Mouse (Mus musculus) G1E (cell line): ENCODE measurements around the gene Depp1. TPM values are rescaled to one million over a fixed set of nuclear protein-coding genes. Genes with fewer than 3 reads are reported as not detected.

ENCODE experiments used
- ATAC-seq: 2 replicates; pipeline ENCODE4 v1.8.0; 2016; ENCODE audit warnings: mild to moderate bottlenecking; ENCODE audit not compliant: insufficient number of reproducible peaks, poor library complexity, low FRiP score, severe bottlenecking; ENCODE audit errors: extremely low read depth
- DNase-seq: peaks from one replicate; pipeline ENCODE4 v3.0.0; 2012; ENCODE audit warnings: low spot score
- H3K27me3 ChIP-seq: 2 replicates; pipeline ENCODE4 v1.6.1; 2012; ENCODE audit warnings: mild to moderate bottlenecking, low read length, inconsistent platforms; ENCODE audit not compliant: insufficient read depth
- H3K36me3 ChIP-seq: replicated peaks from 2 replicates; pipeline ENCODE3; 2012; ENCODE audit warnings: mild to moderate bottlenecking, inconsistent platforms
- H3K4me1 ChIP-seq: 2 replicates; pipeline ENCODE4 v1.6.1; 2012; ENCODE audit warnings: low read depth, low read length, inconsistent platforms, mixed read lengths; ENCODE audit not compliant: insufficient read depth
- H3K4me3 ChIP-seq: 2 replicates; pipeline ENCODE4 v1.5.1; 2012; ENCODE audit warnings: low read depth, mild to moderate bottlenecking, inconsistent platforms, low read length, moderate library complexity, mixed read lengths
- H3K9me3 ChIP-seq: replicated peaks from 2 replicates; pipeline ENCODE4 v1.6.1; 2012; ENCODE audit warnings: inconsistent platforms
- CTCF ChIP-seq: IDR thresholded peaks from 2 replicates; pipeline ENCODE4 v1.5.1; 2012; ENCODE audit warnings: low read depth, low read length, inconsistent platforms, mixed read lengths
- GATA1 ChIP-seq: IDR thresholded peaks from 2 replicates; pipeline ENCODE4 v1.6.1; 2012; ENCODE audit warnings: borderline replicate concordance, low read length, inconsistent platforms, mixed read lengths
- GATA2 ChIP-seq: IDR thresholded peaks from 2 replicates; pipeline ENCODE4 v1.6.1; 2012; ENCODE audit warnings: low read depth, low read length, inconsistent platforms, borderline replicate concordance
- POLR2AphosphoS5 ChIP-seq: IDR thresholded peaks from 2 replicates; pipeline ENCODE4 v1.6.1; 2012; ENCODE audit warnings: low read depth, low read length, inconsistent platforms; ENCODE audit not compliant: insufficient replicate concordance
- TAL1 ChIP-seq: conservative IDR thresholded peaks from 2 replicates; pipeline ENCODE4 v1.6.1; 2012; ENCODE audit warnings: low read depth, low read length, inconsistent platforms, mixed read lengths
- polyA plus RNA-seq: library from polyadenylated mRNA; stranded (reverse); fragments of >175 nt; gene quantifications from 2 replicates; pipeline ENCODE4 v1.2.3, GENCODE M21; 2012
- total RNA-seq, 2 experiments: library from RNA; stranded (forward) in 1 of 2; stranded (reverse) in 1 of 2; fragments of 200-1000 nt in 1 of 2; fragments of >200 nt in 1 of 2; fragmentation: Nextera tagmentation in 1 of 2; gene quantifications; 2 replicates each; pipeline ENCODE4 v1.2.3; 2014 to 2017

Depp1 gene
- total and polyA plus RNA-seq, 3 experiments, result not detected

- DNase-seq (no peak), ATAC-seq (no peak)
- no peak for TF ChIP-seq TAL1
- TF ChIP-seq POLR2AphosphoS5, result no peak
- TF ChIP-seq GATA1, result no peak
- TF ChIP-seq GATA2, result no peak
- TF ChIP-seq CTCF, result no peak
- no peaks in the 10 kb centered on the region for H3K27me3 ChIP-seq
- no peaks in the 10 kb centered on the region for H3K36me3 ChIP-seq
- H3K4me1 ChIP-seq, result no peaks in the 10 kb centered on the region
- no peak overlapping the region for H3K4me3 ChIP-seq
- H3K9me3 ChIP-seq, result peaks cover 61% of the 10 kb centered on the region
Measured at GRCm38 (mm10) chr6:116667382-116667781, 17.0 kb downstream of the Depp1 start.

GRCm38 (mm10) chr6:116668682-116669470, 18.5 kb downstream of the Depp1 start:
- DNase-seq (no peak), ATAC-seq (no peak)
- H3K36me3 ChIP-seq, result no peaks in the 10 kb centered on the region
- H3K4me3 ChIP-seq, result no peak overlapping the region
- H3K4me1 ChIP-seq, result no peaks in the 10 kb centered on the region
- TF ChIP-seq TAL1 (no peak), GATA1 (no peak), CTCF (no peak), GATA2 (no peak), POLR2AphosphoS5 (no peak)
- H3K9me3 ChIP-seq, result peaks cover 72% of the 10 kb centered on the region
- no peaks in the 10 kb centered on the region for H3K27me3 ChIP-seq

- no peaks in the 10 kb centered on the region for H3K36me3 ChIP-seq
- H3K27me3 ChIP-seq, result no peaks in the 10 kb centered on the region
- DNase-seq (no peak), ATAC-seq (no peak)
- TF ChIP-seq GATA1, result no peak
- no peak for TF ChIP-seq TAL1
- peaks cover 72% of the 10 kb centered on the region for H3K9me3 ChIP-seq
- no peak overlapping the region for H3K4me3 ChIP-seq
- H3K4me1 ChIP-seq, result no peaks in the 10 kb centered on the region
Measured at GRCm38 (mm10) chr6:116670144-116670543, 19.7 kb downstream of the Depp1 start.

GRCm38 (mm10) chr6:116671031-116671430, 20.6 kb downstream of the Depp1 start:
- Histone ChIP-seq H3K9me3 (peaks cover 71% of the 10 kb centered on the region), H3K36me3 (no peaks in the 10 kb centered on the region), H3K27me3 (no peaks in the 10 kb centered on the region), H3K4me1 (no peaks in the 10 kb centered on the region), H3K4me3 (no peak overlapping the region)
- DNase-seq (no peak), ATAC-seq (no peak)
- no peak for TF ChIP-seq POLR2AphosphoS5
- TF ChIP-seq TAL1, result no peak
- no peak for TF ChIP-seq GATA2
- TF ChIP-seq GATA1, result no peak
- TF ChIP-seq CTCF, result no peak

GRCm38 (mm10) chr6:116671768-116672167, 21.4 kb downstream of the Depp1 start:
- Histone ChIP-seq H3K4me3 (no peak overlapping the region), H3K4me1 (no peaks in the 10 kb centered on the region)

GRCm38 (mm10) chr6:116672349-116672748, 21.9 kb downstream of the Depp1 start:
- H3K36me3 ChIP-seq, result no peaks in the 10 kb centered on the region
- H3K4me3 ChIP-seq, result no peak overlapping the region
- ATAC-seq (no peak), DNase-seq (no peak)
- peaks cover 78% of the 10 kb centered on the region for H3K9me3 ChIP-seq
- no peaks in the 10 kb centered on the region for H3K4me1 ChIP-seq
- no peaks in the 10 kb centered on the region for H3K27me3 ChIP-seq
- TF ChIP-seq POLR2AphosphoS5 (no peak), CTCF (no peak), TAL1 (no peak), GATA1 (no peak), GATA2 (no peak)

More at GRCm38 (mm10) chr6:116671768-116672167, 21.4 kb downstream of the Depp1 start:
- ATAC-seq, result no peak
- Histone ChIP-seq H3K9me3 (peaks cover 75% of the 10 kb centered on the region), H3K36me3 (no peaks in the 10 kb centered on the region), H3K27me3 (no peaks in the 10 kb centered on the region)
- DNase-seq, result no peak
- no peak for TF ChIP-seq POLR2AphosphoS5
- no peak for TF ChIP-seq GATA2
- no peak for TF ChIP-seq GATA1
- no peak for TF ChIP-seq CTCF
- TF ChIP-seq TAL1, result no peak
